11 mouse cellular contexts compared by ENCODE assay signal in genomic region chr10:34233931-34234745, GRCm38 (mm10). TPM values are rescaled to one million over a fixed set of nuclear protein-coding genes. Genes with fewer than 3 reads are reported as not detected.
DNase-seq lines count a peak whose midpoint lies in the region; ATAC-seq and TF ChIP-seq lines count a peak whose summit lies in the region.
"Had no signal": no experiment of that assay in that cellular context is flagged by ENCODE, and none has a peak within 500 bp of the region (broad histone marks: within the 10 kb centered on the region; RNA-seq: fewer than 3 reads in every experiment).

No protein-coding gene starts in this region.

- no peak for TF ChIP-seq POLR2A in cortical plate, adult 2 months (IDR thresholded peaks at IDR 0.05; ENCODE audit: extremely low read depth, insufficient read depth, low read length)
- TF ChIP-seq POLR2A in thymus, adult 2 months (IDR thresholded peaks at IDR 0.05; ENCODE audit: control insufficient read depth, extremely low read depth, insufficient read depth, low read length, poor library complexity): no peak

- TF ChIP-seq EP300 in stomach, postnatal 0 days (optimal IDR thresholded peaks at IDR 0.05): no peak

- H3K4me3 ChIP-seq in gastrocnemius, adult 2 months: no peak overlapping the region
- no peak overlapping the region for H3K4me3 ChIP-seq in midbrain, postnatal 0 days (ENCODE audit: low read depth, low read length)
- H3K4me3 ChIP-seq in midbrain, embryonic 13.5 days (replicated peaks): no peak overlapping the region
- H3K4me3 ChIP-seq in cortical plate, adult 2 months (ENCODE audit: insufficient read depth, low read length): no peak overlapping the region
- no peak overlapping the region for H3K4me3 ChIP-seq in stomach, postnatal 0 days (ENCODE audit: low read depth, low read length)
- no peak overlapping the region for H3K4me3 ChIP-seq in thymus, adult 2 months (ENCODE audit: control insufficient read depth, insufficient read depth, low read length)
- H3K4me3 ChIP-seq: neural tube, embryonic 13.5 days had no signal

- ATAC-seq in midbrain, postnatal 0 days (ENCODE audit: low FRiP score): no peak
- ATAC-seq in midbrain, embryonic 13.5 days: no peak
- ATAC-seq in stomach, postnatal 0 days (ENCODE audit: low FRiP score, low TSS enrichment): no peak

- intact Hi-C loops in gastrocnemius, adult 2 months (cut with DNase I): loop anchor here (10.0 kb wide), 1 partner anchor 199 kb away; the partner anchor contains the start of gene Trappc3l
- intact Hi-C loops in gastrocnemius, postnatal 14 days (cut with DNase I; ENCODE audit: low total_unique reads): no loop called here

- H3K4me2 ChIP-seq in midbrain, postnatal 0 days (ENCODE audit: low read depth, low read length, poor library complexity, severe bottlenecking): no peak overlapping the region
- no peak overlapping the region for H3K4me2 ChIP-seq in midbrain, embryonic 13.5 days (replicated peaks)
- no peak overlapping the region for H3K4me2 ChIP-seq in stomach, postnatal 0 days (replicated peaks; ENCODE audit: low read depth)
- H3K4me2 ChIP-seq: neural tube, embryonic 13.5 days had no signal

- no peak for DNase-seq in gastrocnemius, adult 2 months
- no peak for DNase-seq in gastrocnemius, postnatal 14 days
- peak; percentile 6 for DNase-seq in midbrain, postnatal 0 days (ENCODE audit: low spot score)
- no peak for DNase-seq in stomach, postnatal 0 days (ENCODE audit: low spot score)
- DNase-seq in layer of hippocampus, adult 11-12 months (ENCODE audit: low spot score): no peak
- DNase-seq in thymus, adult 2 months: no peak
- DNase-seq: heart, postnatal 14 days; lung, postnatal 36 days had no signal

- no peak overlapping the region for H3K9ac ChIP-seq in midbrain, postnatal 0 days (replicated peaks; ENCODE audit: low read length, poor library complexity, severe bottlenecking)
- no peak overlapping the region for H3K9ac ChIP-seq in midbrain, embryonic 13.5 days (replicated peaks)
- H3K9ac ChIP-seq in stomach, postnatal 0 days (ENCODE audit: low read length): no peak overlapping the region
- H3K9ac ChIP-seq: neural tube, embryonic 13.5 days had no signal

- H3K9me3 ChIP-seq in midbrain, postnatal 0 days (ENCODE audit: low read length): no peaks in the 10 kb centered on the region
- H3K9me3 ChIP-seq in midbrain, embryonic 13.5 days: no peaks in the 10 kb centered on the region
- no peaks in the 10 kb centered on the region for H3K9me3 ChIP-seq in stomach, postnatal 0 days (ENCODE audit: control insufficient read depth, low read length)
- H3K9me3 ChIP-seq: neural tube, embryonic 13.5 days had no signal

- H3K27me3 ChIP-seq in midbrain, postnatal 0 days (ENCODE audit: insufficient read depth, low read length): no peaks in the 10 kb centered on the region
- no peaks in the 10 kb centered on the region for H3K27me3 ChIP-seq in midbrain, embryonic 13.5 days
- H3K27me3 ChIP-seq in stomach, postnatal 0 days (ENCODE audit: control insufficient read depth, insufficient read depth, low read length): no peaks in the 10 kb centered on the region
- H3K27me3 ChIP-seq in thymus, adult 2 months (ENCODE audit: control insufficient read depth, insufficient read depth, low read length): no peaks in the 10 kb centered on the region
- H3K27me3 ChIP-seq: neural tube, embryonic 13.5 days had no signal

- no peak overlapping the region for H3K27ac ChIP-seq in gastrocnemius, adult 2 months
- H3K27ac ChIP-seq in midbrain, postnatal 0 days (ENCODE audit: low read depth, low read length): no peak overlapping the region
- no peak overlapping the region for H3K27ac ChIP-seq in midbrain, embryonic 13.5 days
- H3K27ac ChIP-seq in cortical plate, adult 2 months (ENCODE audit: insufficient read depth, low read length): no peak overlapping the region
- H3K27ac ChIP-seq in stomach, postnatal 0 days (replicated peaks): no peak overlapping the region
- H3K27ac ChIP-seq in thymus, adult 2 months (ENCODE audit: control insufficient read depth, insufficient read depth, low read length): no peak overlapping the region
- H3K27ac ChIP-seq: neural tube, embryonic 13.5 days had no signal

- 24% methylated on average over 2 of the region's 2 CpGs for WGBS in midbrain, postnatal 0 days
- 25% methylated on average over 2 of the region's 2 CpGs for WGBS in midbrain, embryonic 13.5 days
- 31% methylated on average over 2 of the region's 2 CpGs for WGBS in stomach, postnatal 0 days
- 37% methylated on average over 2 of the region's 2 CpGs for WGBS in thymus, adult 2 months

- peak; percentile 44 for TF ChIP-seq CTCF in gastrocnemius, adult 2 months (IDR thresholded peaks at IDR 0.05)
- peak; percentile 54 for TF ChIP-seq CTCF in midbrain, postnatal 0 days (IDR thresholded peaks at IDR 0.05)
- TF ChIP-seq CTCF in cortical plate, adult 2 months (IDR thresholded peaks at IDR 0.05; ENCODE audit: extremely low read depth, insufficient read depth, low read length): 0 out of 2 replicates have a peak, but pooled peaks have one; percentile 17
- TF ChIP-seq CTCF in stomach, postnatal 0 days (IDR thresholded peaks at IDR 0.05; ENCODE audit: low read depth): peak; percentile 69
- TF ChIP-seq CTCF in thymus, adult 2 months (IDR thresholded peaks at IDR 0.05; ENCODE audit: borderline replicate concordance, control insufficient read depth, extremely low read depth, insufficient read depth, low read length, poor library complexity): no peak

- H3K36me3 ChIP-seq in midbrain, postnatal 0 days (ENCODE audit: insufficient read depth, low read length): no peaks in the 10 kb centered on the region; the same call in 1 of the 2 replicates
- H3K36me3 ChIP-seq in midbrain, embryonic 13.5 days: no peaks in the 10 kb centered on the region
- H3K36me3 ChIP-seq in stomach, postnatal 0 days (ENCODE audit: control insufficient read depth, insufficient read depth, low read length): no peaks in the 10 kb centered on the region
- H3K36me3 ChIP-seq in thymus, adult 2 months (ENCODE audit: control insufficient read depth, insufficient read depth, low read length): no peaks in the 10 kb centered on the region
- H3K36me3 ChIP-seq: neural tube, embryonic 13.5 days had no signal

- no peaks in the 10 kb centered on the region for H3K4me1 ChIP-seq in midbrain, postnatal 0 days (ENCODE audit: insufficient read depth, low read length)
- H3K4me1 ChIP-seq in midbrain, embryonic 13.5 days (replicated peaks): no peaks in the 10 kb centered on the region
- no peaks in the 10 kb centered on the region for H3K4me1 ChIP-seq in cortical plate, adult 2 months (ENCODE audit: control insufficient read depth, insufficient read depth, low read length)
- H3K4me1 ChIP-seq in stomach, postnatal 0 days (replicated peaks; ENCODE audit: control insufficient read depth, insufficient read depth): no peaks in the 10 kb centered on the region
- H3K4me1 ChIP-seq in thymus, adult 2 months (replicated peaks; ENCODE audit: control insufficient read depth, insufficient read depth, low read length): peaks cover 5% of the 10 kb centered on the region; the same call in 1 of the 2 replicates
- H3K4me1 ChIP-seq: neural tube, embryonic 13.5 days had no signal

RNA-seq across cellular contexts. Expression of gene Dse, which starts 26.6 kb away (rescaled TPM):
- 1 to 10 TPM; 4.2 to 4.5 TPM for total RNA-seq in gastrocnemius, adult 2 months (2021)
- 10 to 100 TPM in 1 of 2 experiments, 1 to 10 TPM in 1; 6.9 to 10.7 TPM for total RNA-seq in gastrocnemius, postnatal 14 days (2021)
- 19.7 and 37.4 TPM in 2 replicates for total RNA-seq in midbrain, postnatal 0 days (2014; rRNA removed)
- 5.9 and 7.0 TPM in 2 replicates for polyA plus RNA-seq in midbrain, postnatal 0 days (2015; fragmentation: Nextera tagmentation; extraction: Ambion mirVana)
- polyA plus RNA-seq in midbrain, embryonic 13.5 days (2015; fragmentation: Nextera tagmentation; extraction: Ambion mirVana): 6.2 and 6.7 TPM in 2 replicates
- polyA plus RNA-seq in cortical plate, adult 2 months (2012; rRNA removed): 2.7 and 2.8 TPM in 2 replicates
- polyA plus RNA-seq in stomach, postnatal 0 days (2015; fragmentation: Nextera tagmentation; extraction: Ambion mirVana): 7.5 and 8.3 TPM in 2 replicates
- 6.3 and 7.5 TPM in 2 replicates for polyA plus RNA-seq in thymus, adult 2 months (2012; rRNA removed)

RNA-seq across cellular contexts. Expression of gene Tspyl1, which starts 47.9 kb away (rescaled TPM):
- 10 to 100 TPM; 54.4 to 57.2 TPM for total RNA-seq in gastrocnemius, adult 2 months (2021)
- 10 to 100 TPM; 45.4 to 46.9 TPM for total RNA-seq in gastrocnemius, postnatal 14 days (2021)
- 93.3 and 94.2 TPM in 2 replicates for total RNA-seq in midbrain, postnatal 0 days (2014; rRNA removed)
- 129 and 139 TPM in 2 replicates for polyA plus RNA-seq in midbrain, postnatal 0 days (2015; fragmentation: Nextera tagmentation; extraction: Ambion mirVana)
- polyA plus RNA-seq in midbrain, embryonic 13.5 days (2015; fragmentation: Nextera tagmentation; extraction: Ambion mirVana): 137 and 142 TPM in 2 replicates
- 110 and 118 TPM in 2 replicates for polyA plus RNA-seq in cortical plate, adult 2 months (2012; rRNA removed)
- 46.7 and 49.1 TPM in 2 replicates for polyA plus RNA-seq in stomach, postnatal 0 days (2015; fragmentation: Nextera tagmentation; extraction: Ambion mirVana)
- 42.0 and 42.2 TPM in 2 replicates for polyA plus RNA-seq in thymus, adult 2 months (2012; rRNA removed)
